Mouse (Mus musculus) limb, embryonic 15.5 days (tissue): ENCODE results near the gene Tlk1. TPM values are rescaled to one million over a fixed set of nuclear protein-coding genes. Genes with fewer than 3 reads are reported as not detected.

Source experiments
- ATAC-seq: fragments of 200-750 bp; cut with Nextera tagmentation; 2 replicates; pipeline ENCODE4 v1.8.0; 2017; ENCODE audit warnings: low read depth, moderate TSS enrichment; ENCODE audit not compliant: insufficient number of reproducible peaks, low FRiP score, low TSS enrichment
- H3K27ac ChIP-seq: fragments of 300-500 bp; sonication (generic); 2 replicates; pipeline ENCODE4 v1.5.1; 2015; ENCODE audit warnings: moderate library complexity, mild to moderate bottlenecking, inconsistent platforms
- H3K27me3 ChIP-seq: fragments of 300-500 bp; sonication (generic); 2 replicates; pipeline ENCODE4 v1.6.1; 2015; ENCODE audit warnings: inconsistent platforms
- H3K36me3 ChIP-seq: fragments of 300-500 bp; sonication (generic); 2 replicates; pipeline ENCODE4 v1.6.1; 2015; ENCODE audit warnings: inconsistent platforms
- H3K4me1 ChIP-seq: fragments of 300-500 bp; sonication (generic); 2 replicates; pipeline ENCODE4 v1.6.1; 2015; ENCODE audit warnings: inconsistent platforms
- H3K4me2 ChIP-seq: fragments of 300-500 bp; sonication (generic); 2 replicates; pipeline ENCODE4 v1.6.1; 2015; ENCODE audit warnings: mild to moderate bottlenecking, inconsistent platforms
- H3K4me3 ChIP-seq: fragments of 300-500 bp; sonication (generic); 2 replicates; pipeline ENCODE4 v1.5.1; 2015; ENCODE audit warnings: mild to moderate bottlenecking, inconsistent platforms
- H3K9ac ChIP-seq: fragments of 300-500 bp; sonication (generic); 2 replicates; pipeline ENCODE4 v1.6.1; 2015; ENCODE audit warnings: inconsistent platforms
- H3K9me3 ChIP-seq: fragments of 300-500 bp; sonication (generic); 2 replicates; pipeline ENCODE4 v1.6.1; 2016; ENCODE audit warnings: inconsistent platforms
- WGBS: fragments of 180-500 bp; shearing (Covaris S2); methylation state at CpG from one replicate; pipeline ENCODE4 v1.1.7; 2015; 5-methylcytosine and 5-hydroxymethylcytosine counted together
- polyA plus RNA-seq: library from polyadenylated mRNA; unstranded; fragments of >200 nt; fragmentation: Nextera tagmentation; extraction: Ambion mirVana; gene quantifications from 2 replicates; pipeline ENCODE4 v1.2.1, GENCODE M21; 2015

The Tlk1 gene
- polyA plus RNA-seq, 1 experiment from 2014 or later, result 27.9 TPM

DNA sequence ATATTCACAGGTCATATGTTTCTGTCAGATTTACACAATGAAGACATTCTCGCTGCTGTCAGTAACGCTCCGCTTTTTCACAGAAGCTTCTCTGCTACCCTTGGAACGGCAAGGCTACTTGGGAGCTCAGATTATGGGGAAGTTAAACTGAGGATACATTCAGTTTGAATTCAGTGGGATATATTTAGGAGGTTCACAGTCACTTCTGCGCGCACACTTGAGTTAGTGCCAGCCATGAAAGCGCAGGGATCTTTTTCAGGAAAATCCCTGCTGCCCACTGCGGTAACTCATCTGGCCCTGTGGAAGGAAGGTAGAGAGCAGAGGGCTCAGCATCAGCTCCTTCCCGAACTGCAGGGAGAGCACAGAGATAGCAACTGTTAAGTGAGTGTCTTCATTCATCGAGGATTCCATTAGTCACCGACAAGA lies 27.3 kb upstream of the Tlk1 start:
- Histone ChIP-seq H3K27me3 (no peaks in the 10 kb centered on the region), H3K36me3 (no peaks in the 10 kb centered on the region), H3K4me1 (peaks cover 2% of the 10 kb centered on the region; the same call in 1 of the 2 replicates), H3K9ac (no peak overlapping the region), H3K4me3 (no peak overlapping the region), H3K4me2 (peak overlapping the region; percentile 23), H3K27ac (no peak overlapping the region), H3K9me3 (no peaks in the 10 kb centered on the region)
- no peak for ATAC-seq
- WGBS, result 39% methylated on average over 11 of the region's 11 CpGs

DNA sequence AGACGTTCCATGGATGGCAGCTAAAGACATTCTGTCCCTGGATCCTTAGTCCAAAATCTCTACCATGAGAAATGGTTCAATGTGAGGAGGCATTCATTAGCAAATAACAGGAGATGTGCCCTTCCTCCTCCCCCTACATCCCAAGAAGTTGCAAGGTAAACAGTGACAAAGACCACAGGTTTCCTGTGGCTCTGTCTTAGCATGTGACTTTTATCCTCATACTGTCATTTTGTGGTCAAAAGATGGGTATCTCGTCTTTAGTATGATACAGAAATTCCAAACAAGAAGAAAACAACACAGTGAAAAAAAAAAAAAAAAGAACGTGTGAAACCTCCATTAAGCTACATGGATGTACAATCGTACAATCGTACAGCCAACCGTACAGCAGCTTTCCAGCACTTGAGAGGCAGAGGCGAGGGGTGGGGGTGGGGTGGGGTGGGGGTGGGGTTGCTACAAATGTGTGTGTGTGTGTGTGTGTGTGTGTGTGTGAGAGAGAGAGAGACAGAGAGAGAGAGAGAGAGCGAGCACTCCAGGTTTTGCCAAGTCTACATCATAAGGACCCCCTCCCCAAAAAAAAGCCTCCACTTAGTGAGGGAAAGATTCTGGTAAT lies 26.8 kb upstream of the Tlk1 start:
- H3K4me1 ChIP-seq, result peaks cover 2% of the 10 kb centered on the region; the same call in 1 of the 2 replicates
- H3K4me3 ChIP-seq, result no peak overlapping the region
- no peak for ATAC-seq
- WGBS, result 75% methylated on average over 8 of the region's 8 CpGs
- no peaks in the 10 kb centered on the region for H3K27me3 ChIP-seq
- H3K36me3 ChIP-seq, result no peaks in the 10 kb centered on the region
- H3K9me3 ChIP-seq, result no peaks in the 10 kb centered on the region
- H3K4me2 ChIP-seq, result peak overlapping the region; percentile 23; the same call in 1 of the 2 replicates
- H3K27ac ChIP-seq, result no peak overlapping the region
- no peak overlapping the region for H3K9ac ChIP-seq

DNA sequence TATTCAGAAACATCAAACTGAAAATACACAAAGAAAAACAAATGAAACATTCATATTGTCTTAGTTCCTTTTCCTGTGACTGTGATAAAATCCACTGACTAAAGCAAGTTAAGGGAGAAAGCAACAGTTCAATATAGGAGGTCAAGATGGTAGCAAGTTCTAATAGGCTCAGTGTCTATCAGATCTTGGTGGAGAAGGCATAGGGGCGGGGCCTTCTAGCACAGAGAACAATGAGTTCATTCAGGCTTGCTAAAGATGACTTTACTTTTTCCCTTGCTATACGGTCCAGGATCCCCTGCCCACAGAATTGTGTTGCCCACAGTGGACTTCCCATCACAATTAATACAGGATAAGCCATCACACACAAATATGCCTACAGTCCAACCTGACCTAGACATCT lies 20.3 kb upstream of the Tlk1 start:
- Histone ChIP-seq H3K4me1 (no peaks in the 10 kb centered on the region), H3K36me3 (no peaks in the 10 kb centered on the region), H3K9me3 (no peaks in the 10 kb centered on the region), H3K4me3 (no peak overlapping the region), H3K4me2 (no peak overlapping the region), H3K27me3 (no peaks in the 10 kb centered on the region), H3K27ac (no peak overlapping the region), H3K9ac (no peak overlapping the region)
- WGBS, result 81% methylated on average over 2 of the region's 2 CpGs
- no peak for ATAC-seq

DNA sequence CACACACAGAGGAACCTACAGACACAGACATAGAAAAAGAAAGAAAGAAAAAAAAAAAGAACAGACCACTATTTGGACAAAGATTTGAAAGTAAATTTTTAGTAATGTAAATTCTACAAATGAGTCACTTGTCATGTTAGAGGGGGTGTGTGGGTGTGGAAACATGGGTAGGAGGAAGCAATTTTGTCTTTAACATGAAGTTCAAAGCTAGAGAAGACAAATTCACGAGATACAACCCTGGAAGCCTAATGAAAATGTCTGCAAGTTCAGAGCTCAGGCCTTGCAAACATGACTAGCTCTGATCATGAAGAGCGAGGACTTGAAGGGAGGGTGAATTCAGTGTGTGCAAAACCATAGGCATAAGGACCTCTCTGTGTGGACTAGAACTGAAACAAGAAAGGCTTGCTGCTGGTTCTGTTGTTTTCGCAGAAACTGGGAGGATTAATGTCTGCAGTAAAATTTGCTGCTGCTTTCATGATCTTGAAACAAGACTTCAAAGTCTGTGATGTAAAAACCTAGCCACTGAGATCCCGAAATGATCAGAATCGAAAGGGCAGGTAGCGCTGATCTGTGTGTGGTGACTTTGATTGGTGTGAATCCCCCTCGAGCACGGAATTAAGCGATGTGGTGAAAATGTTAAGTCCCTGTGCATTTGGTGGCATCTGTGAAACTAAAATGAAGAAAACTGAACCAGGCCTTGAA lies 19.3 kb upstream of the Tlk1 start:
- H3K27ac ChIP-seq, result no peak overlapping the region
- H3K27me3 ChIP-seq, result no peaks in the 10 kb centered on the region
- no peaks in the 10 kb centered on the region for H3K4me1 ChIP-seq
- H3K4me2 ChIP-seq, result no peak overlapping the region
- no peak overlapping the region for H3K9ac ChIP-seq
- no peak for ATAC-seq
- no peak overlapping the region for H3K4me3 ChIP-seq
- no peaks in the 10 kb centered on the region for H3K9me3 ChIP-seq
- 77% methylated on average over 9 of the region's 9 CpGs for WGBS
- no peaks in the 10 kb centered on the region for H3K36me3 ChIP-seq

DNA sequence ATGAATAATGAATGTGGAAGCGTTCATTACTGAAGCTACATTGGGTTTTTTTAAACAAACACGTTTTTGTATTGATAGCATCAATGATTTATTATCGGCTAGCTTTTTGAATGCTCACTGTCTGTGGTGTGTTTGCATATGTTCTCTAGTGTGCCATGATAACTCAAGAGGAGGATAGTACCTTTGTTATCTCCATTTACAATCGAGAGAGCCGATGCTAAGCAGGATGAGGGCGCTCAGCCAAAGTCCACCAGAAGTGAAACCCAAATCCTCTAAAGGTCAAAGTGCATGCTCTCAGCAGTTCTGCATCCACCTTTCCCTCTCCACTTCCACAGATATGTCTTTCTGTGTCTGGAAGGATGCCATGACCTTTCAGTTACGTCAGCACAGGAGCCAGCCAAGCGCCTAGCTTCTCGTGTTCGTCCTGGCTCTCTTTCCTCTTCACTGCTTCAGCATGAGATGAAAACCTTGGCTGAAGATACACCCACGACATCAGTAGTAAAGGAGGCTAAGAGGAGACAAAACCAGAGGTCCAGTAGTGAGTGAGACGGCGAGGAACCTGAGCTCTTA lies 16.6 kb upstream of the Tlk1 start:
- Histone ChIP-seq H3K36me3 (no peaks in the 10 kb centered on the region), H3K9me3 (no peaks in the 10 kb centered on the region), H3K4me3 (no peak overlapping the region), H3K4me1 (0 out of 2 replicates have a peak, but pooled peaks cover 2% of the 10 kb centered on the region), H3K27me3 (no peaks in the 10 kb centered on the region), H3K4me2 (no peak overlapping the region), H3K9ac (no peak overlapping the region), H3K27ac (no peak overlapping the region)
- 65% methylated on average over 13 of the region's 13 CpGs for WGBS
- no peak for ATAC-seq

DNA sequence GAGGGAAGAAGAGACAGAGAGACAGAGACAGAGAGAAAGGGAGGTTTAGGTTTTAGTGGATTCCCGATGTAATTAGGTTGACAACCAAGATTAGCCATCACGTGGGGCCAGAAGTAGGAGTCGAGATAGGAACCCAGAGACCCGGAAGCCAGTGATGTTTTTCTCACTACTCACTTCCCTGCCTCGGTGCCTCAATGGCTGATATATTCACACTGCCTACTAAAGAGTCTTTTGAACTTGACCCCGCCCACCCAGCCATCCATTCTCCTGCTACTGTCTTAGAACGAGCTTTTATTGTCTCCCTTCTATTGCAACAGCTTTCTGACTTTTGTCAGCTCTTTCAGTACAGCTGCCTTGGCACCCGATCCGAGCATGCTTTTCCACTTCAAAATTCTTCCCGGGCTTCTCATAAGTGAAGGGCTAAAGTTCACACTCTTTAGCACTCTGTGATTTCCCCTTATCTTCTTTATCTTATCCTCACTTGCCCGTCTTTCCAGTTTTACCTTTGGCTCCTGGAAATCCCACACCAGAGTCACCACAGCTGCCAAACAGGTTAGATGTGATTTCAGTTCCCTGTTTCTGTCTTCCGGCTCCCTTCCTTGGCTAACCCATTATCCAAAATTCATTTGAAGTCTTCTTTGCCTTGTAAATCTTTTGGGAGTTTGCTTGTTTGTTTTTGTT lies 13.1 kb upstream of the Tlk1 start:
- no peaks in the 10 kb centered on the region for H3K36me3 ChIP-seq
- no peaks in the 10 kb centered on the region for H3K27me3 ChIP-seq
- H3K4me1 ChIP-seq, result 0 out of 2 replicates have a peak, but pooled peaks cover 2% of the 10 kb centered on the region
- WGBS, result 28% methylated on average over 12 of the region's 12 CpGs
- H3K9me3 ChIP-seq, result no peaks in the 10 kb centered on the region
- H3K9ac ChIP-seq, result no peak overlapping the region
- no peak overlapping the region for H3K4me3 ChIP-seq
- H3K27ac ChIP-seq, result 0 out of 2 replicates have a peak overlapping the region, but pooled peaks have one; percentile 2
- H3K4me2 ChIP-seq, result no peak overlapping the region
- ATAC-seq, result no peak

DNA sequence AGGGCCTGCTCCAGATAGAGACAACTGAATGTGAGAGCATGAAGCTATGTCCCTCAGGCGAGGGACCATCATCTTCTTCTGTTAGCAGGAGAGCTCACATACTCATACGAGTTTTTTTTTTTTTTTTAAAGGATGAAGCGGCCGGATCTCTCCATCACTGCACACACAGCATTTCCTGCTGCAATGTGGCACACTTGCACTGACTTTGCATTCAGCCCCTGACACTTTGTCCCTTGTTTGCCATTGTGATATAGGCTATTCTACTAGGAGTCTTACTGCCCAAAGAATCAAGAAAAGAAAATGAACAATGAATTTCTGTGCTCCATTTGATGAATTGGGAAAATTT lies 10.8 kb upstream of the Tlk1 start:
- no peak overlapping the region for H3K4me3 ChIP-seq
- ATAC-seq, result no peak
- no peak overlapping the region for H3K9ac ChIP-seq
- no peak overlapping the region for H3K4me2 ChIP-seq
- H3K4me1 ChIP-seq, result 0 out of 2 replicates have a peak, but pooled peaks cover 2% of the 10 kb centered on the region
- H3K27me3 ChIP-seq, result no peaks in the 10 kb centered on the region
- 64% methylated on average over 4 of the region's 4 CpGs for WGBS
- H3K36me3 ChIP-seq, result no peaks in the 10 kb centered on the region
- no peak overlapping the region for H3K27ac ChIP-seq
- no peaks in the 10 kb centered on the region for H3K9me3 ChIP-seq

DNA sequence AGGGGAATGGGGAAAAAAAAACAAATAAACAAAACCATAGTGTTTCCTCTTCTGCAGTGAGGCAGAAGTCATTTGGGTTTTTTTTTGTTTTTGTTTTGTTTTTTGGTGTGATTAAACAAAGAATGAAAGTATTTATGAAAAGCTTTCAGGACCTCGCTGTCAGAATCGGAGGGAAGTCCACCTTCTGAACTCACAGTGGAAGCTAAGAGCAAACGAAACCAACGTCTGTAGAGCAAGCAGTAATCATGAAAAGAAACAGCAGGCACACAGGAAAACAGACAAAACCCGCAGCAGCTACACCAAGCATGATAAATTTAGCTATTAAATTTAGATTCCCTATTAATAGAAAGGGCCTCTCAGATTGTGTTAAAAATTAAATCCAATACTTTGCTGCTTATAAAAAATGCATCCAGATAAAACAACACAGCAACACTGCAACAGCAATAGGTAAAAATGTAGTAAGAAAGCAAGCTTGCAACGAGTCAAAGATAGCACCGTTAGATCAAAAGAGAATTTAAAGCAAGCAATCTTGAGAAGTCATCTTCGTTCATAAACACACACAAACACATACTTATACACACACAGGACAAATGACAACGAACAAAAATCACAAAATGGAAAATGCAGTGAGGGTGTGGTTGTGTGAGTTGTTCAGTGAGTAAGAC lies 10.2 kb upstream of the Tlk1 start:
- no peak overlapping the region for H3K9ac ChIP-seq
- no peak overlapping the region for H3K4me3 ChIP-seq
- H3K9me3 ChIP-seq, result no peaks in the 10 kb centered on the region
- H3K4me1 ChIP-seq, result 0 out of 2 replicates have a peak, but pooled peaks cover 2% of the 10 kb centered on the region
- no peaks in the 10 kb centered on the region for H3K27me3 ChIP-seq
- no peaks in the 10 kb centered on the region for H3K36me3 ChIP-seq
- ATAC-seq, result no peak
- no peak overlapping the region for H3K27ac ChIP-seq
- no peak overlapping the region for H3K4me2 ChIP-seq
- 66% methylated on average over 9 of the region's 9 CpGs for WGBS

DNA sequence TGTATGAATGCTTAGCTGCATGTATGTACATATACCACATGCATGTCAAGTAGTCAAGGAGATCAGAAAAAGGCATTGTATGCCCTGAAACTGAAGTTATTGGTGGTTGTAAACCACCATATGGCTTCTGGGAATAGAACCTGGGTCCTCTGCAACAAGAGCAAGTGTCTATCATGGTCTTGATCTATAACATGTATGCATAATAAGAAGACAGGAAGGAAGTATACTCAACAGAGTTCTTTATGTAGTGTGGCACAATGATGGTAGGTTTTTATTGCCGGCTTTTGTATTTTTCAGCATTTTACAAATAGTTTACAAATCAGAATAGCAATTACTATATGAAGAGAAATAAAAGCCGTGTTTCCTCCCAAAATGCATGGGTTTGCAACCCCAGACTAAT lies 9.7 kb upstream of the Tlk1 start:
- H3K4me3 ChIP-seq, result no peak overlapping the region
- no peak overlapping the region for H3K27ac ChIP-seq
- H3K9ac ChIP-seq, result no peak overlapping the region
- no peaks in the 10 kb centered on the region for H3K9me3 ChIP-seq
- 82% methylated on average over 2 of the region's 2 CpGs for WGBS
- ATAC-seq, result no peak
- H3K27me3 ChIP-seq, result no peaks in the 10 kb centered on the region
- no peaks in the 10 kb centered on the region for H3K36me3 ChIP-seq
- no peak overlapping the region for H3K4me2 ChIP-seq
- H3K4me1 ChIP-seq, result 0 out of 2 replicates have a peak, but pooled peaks cover 2% of the 10 kb centered on the region

DNA sequence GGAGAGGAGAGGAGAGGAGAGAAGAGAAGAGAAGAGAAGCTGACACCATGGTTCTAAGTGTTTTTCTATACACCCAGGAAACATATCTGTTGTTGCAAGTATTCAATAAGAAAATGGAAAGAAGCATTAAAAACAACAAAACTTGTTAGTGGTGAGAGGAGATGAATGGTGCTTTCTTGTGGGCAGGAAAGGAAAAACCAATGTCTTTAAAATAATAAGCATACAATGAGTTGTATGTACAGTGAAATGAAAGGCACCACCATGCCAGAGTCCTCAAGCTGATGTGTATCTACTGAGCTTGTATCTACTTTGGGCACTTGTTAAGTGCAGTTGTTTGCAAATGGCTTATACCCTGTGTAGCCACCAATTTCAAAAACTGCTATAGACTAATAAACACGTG lies 7.7 kb upstream of the Tlk1 start:
- no peak overlapping the region for H3K9ac ChIP-seq
- no peaks in the 10 kb centered on the region for H3K4me1 ChIP-seq
- no peaks in the 10 kb centered on the region for H3K36me3 ChIP-seq
- no peak for ATAC-seq
- no peaks in the 10 kb centered on the region for H3K27me3 ChIP-seq
- H3K27ac ChIP-seq, result no peak overlapping the region
- no peak overlapping the region for H3K4me2 ChIP-seq
- no peak overlapping the region for H3K4me3 ChIP-seq
- H3K9me3 ChIP-seq, result no peaks in the 10 kb centered on the region
- 36% methylated on average over 1 of the region's 1 CpGs for WGBS

DNA sequence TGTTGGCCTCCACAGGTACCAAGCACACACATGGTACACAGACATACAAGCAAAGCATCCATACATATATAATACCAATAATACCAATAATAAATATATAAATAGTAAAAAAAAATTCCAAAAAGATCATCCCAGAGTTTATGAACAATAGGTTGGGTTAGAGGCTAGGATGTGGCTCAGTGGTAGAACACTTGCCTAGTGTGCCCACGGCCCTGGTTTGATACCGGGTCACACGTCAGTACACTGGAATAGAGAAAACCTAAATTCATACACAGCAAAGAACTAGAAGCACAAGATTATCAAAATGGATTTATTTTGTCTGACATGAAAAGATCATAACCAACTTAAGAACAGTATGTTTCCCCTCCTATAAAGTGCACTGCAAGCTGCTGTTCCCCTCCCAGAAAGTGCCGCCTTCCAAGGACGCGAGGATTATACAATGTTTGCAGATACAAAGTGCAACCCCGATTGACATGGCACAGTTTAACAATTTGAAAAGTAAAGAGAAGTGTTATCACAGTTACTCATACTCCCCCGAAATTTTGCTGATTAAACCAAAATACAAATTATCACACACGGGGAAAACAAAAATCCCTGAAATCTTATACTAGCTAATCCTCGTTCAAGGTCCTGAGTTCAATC lies 6.3 kb upstream of the Tlk1 start:
- 87% methylated on average over 10 of the region's 10 CpGs for WGBS
- ATAC-seq, result no peak

More for the DNA sequence above, 6.3 kb upstream of the Tlk1 start:
- Histone ChIP-seq H3K9me3 (no peaks in the 10 kb centered on the region), H3K9ac (no peak overlapping the region), H3K36me3 (no peaks in the 10 kb centered on the region), H3K4me3 (no peak overlapping the region), H3K27me3 (no peaks in the 10 kb centered on the region), H3K4me1 (no peaks in the 10 kb centered on the region), H3K4me2 (no peak overlapping the region), H3K27ac (no peak overlapping the region)
